Mouse (Mus musculus) brown adipose tissue, adult 24 weeks (tissue): ENCODE data around the gene Reg3d. TPM values are rescaled to one million over a fixed set of nuclear protein-coding genes. Genes with fewer than 3 reads are reported as not detected.

Experiments used
- polyA plus RNA-seq: library from polyadenylated mRNA; stranded (reverse); fragments of >200 nt; gene quantifications from 2 replicates; pipeline ENCODE4 v1.2.4, GENCODE M21; 2012; ENCODE audit not compliant: missing spikeins, insufficient read depth, insufficient read length

Gene Reg3d
- polyA plus RNA-seq, 1 experiment: not detected

Other genes with a start within 250 kb of the Reg3d start
- not detected in 2 replicates for gene Reg3b, start 8.2 kb downstream of the Reg3d start, polyA plus RNA-seq
- gene Reg3a, start 1.8 kb upstream of the Reg3d start, polyA plus RNA-seq: not detected in 2 replicates
- not detected in 2 replicates for gene Reg2, start 16.8 kb upstream of the Reg3d start, polyA plus RNA-seq
- gene Reg1, start 43.8 kb upstream of the Reg3d start, polyA plus RNA-seq: not detected in 2 replicates
- not detected in 2 replicates for gene Reg3g, start 90.0 kb upstream of the Reg3d start, polyA plus RNA-seq